Mouse (Mus musculus) thymus, postnatal 0 days (tissue): ENCODE data around the gene Klhl28. TPM values are rescaled to one million over a fixed set of nuclear protein-coding genes. Genes with fewer than 3 reads are reported as not detected.

ENCODE experiments used
- DNase-seq: peaks from one replicate; pipeline ENCODE4 v3.0.0-alpha.2; 2015; ENCODE audit warnings: low spot score
- polyA plus RNA-seq: library from polyadenylated mRNA; unstranded; fragments of >200 nt; fragmentation: Nextera tagmentation; extraction: Ambion mirVana; gene quantifications from 2 replicates; pipeline ENCODE4 v1.2.1, GENCODE M21; 2015

Gene Klhl28
- 16.7 and 18.2 TPM in 2 replicates for polyA plus RNA-seq

- peak; percentile 99 for DNase-seq
These were observed at the start of gene Klhl28, which contains the start of gene Togaram1 for GRCm38 (mm10) chr12:64965124-64966026. Gene Klhl28 (minus strand): TSS chr12:64965534. Gene Togaram1 (plus strand): TSS chr12:64965804.

- no peak for DNase-seq
These were observed 42.4 kb upstream of the Klhl28 start for GRCm38 (mm10) chr12:65007725-65008124.

GRCm38 (mm10) chr12:64977518-64977917, 12.2 kb upstream of the Klhl28 start:
- no peak for DNase-seq

- DNase-seq = no peak
These were observed 10.9 kb upstream of the Klhl28 start for GRCm38 (mm10) chr12:64976191-64976590.

- no peak for DNase-seq
These were observed 10.2 kb upstream of the Klhl28 start for GRCm38 (mm10) chr12:64975558-64975957.

GRCm38 (mm10) chr12:64972063-64972462, 6.7 kb upstream of the Klhl28 start:
- DNase-seq = no peak

- DNase-seq = no peak
These were observed 6.1 kb upstream of the Klhl28 start for GRCm38 (mm10) chr12:64971399-64971798.

- DNase-seq = no peak
These were observed 2.7 kb upstream of the Klhl28 start for GRCm38 (mm10) chr12:64968067-64968466.

- DNase-seq = peak; percentile 22
These were observed 2.1 kb upstream of the Klhl28 start for GRCm38 (mm10) chr12:64967470-64967869.

GRCm38 (mm10) chr12:64966652-64967435, 1.5 kb upstream of the Klhl28 start:
- DNase-seq = peak; percentile 7

GRCm38 (mm10) chr12:64966101-64966631, 832 bp upstream of the Klhl28 start:
- DNase-seq = peak; percentile 77

- no peak for DNase-seq
These were observed 774 bp downstream of the Klhl28 start for GRCm38 (mm10) chr12:64964560-64964959.

GRCm38 (mm10) chr12:64937493-64937892, 27.8 kb downstream of the Klhl28 start:
- peak; percentile 37 for DNase-seq

GRCm38 (mm10) chr12:64917578-64918471, 47.5 kb downstream of the Klhl28 start, which contains the start of gene Gm527:
Gene Gm527 (plus strand): TSS chr12:64917906.
- DNase-seq = peak; percentile 96

- no peak for DNase-seq
These were observed 48.6 kb downstream of the Klhl28 start for GRCm38 (mm10) chr12:64916735-64917134.

- DNase-seq = no peak
These were observed 52.3 kb downstream of the Klhl28 start for GRCm38 (mm10) chr12:64912996-64913395.

- DNase-seq = no peak
These were observed 62.1 kb downstream of the Klhl28 start for GRCm38 (mm10) chr12:64903186-64903585.

- DNase-seq = no peak
These were observed 62.8 kb downstream of the Klhl28 start for GRCm38 (mm10) chr12:64902506-64902905.

GRCm38 (mm10) chr12:64897060-64897730, 68.1 kb downstream of the Klhl28 start:
- peak; percentile 27 for DNase-seq
